Mouse (Mus musculus) kidney, adult 2 months (tissue): ENCODE measurements around the gene Il1f10.

Experiments used
- CTCF ChIP-seq: fragments of 200-500 bp; conservative IDR thresholded peaks from 2 replicates; pipeline ENCODE4 v1.5.1; 2011; ENCODE audit warnings: low read depth, mild to moderate bottlenecking, control low read depth, low read length, moderate library complexity, mixed read lengths; ENCODE audit not compliant: insufficient read depth, insufficient read length
- POLR2A ChIP-seq: fragments of 200-500 bp; IDR thresholded peaks from one replicate; pipeline ENCODE4 v1.6.1; 2011; ENCODE audit warnings: low read depth, low read length, control low read depth

- TF ChIP-seq CTCF (no peak), POLR2A (no peak)
These were observed 44.3 kb downstream of the Il1f10 start for GRCm38 (mm10) chr2:24335333-24335732.
